Mouse (Mus musculus): ENCODE data around the gene Bhlhe40.
A peak's percentile ranks its signal among the peaks of the same experiment; 100 is the strongest.

Gene Bhlhe40

GRCm38 (mm10) chr6:108663241-108664194, 3.1 kb downstream of the Bhlhe40 start:
- DNase-seq: no peak

- no peak for DNase-seq
Observed at GRCm38 (mm10) chr6:108664533-108665150, 4.2 kb downstream of the Bhlhe40 start.

GRCm38 (mm10) chr6:108665587-108665986, 5.2 kb downstream of the Bhlhe40 start:
- DNase-seq: no peak

GRCm38 (mm10) chr6:108666648-108667488, 6.4 kb downstream of the Bhlhe40 start:
- no peak for DNase-seq

- no peak for DNase-seq
Observed at GRCm38 (mm10) chr6:108667599-108668021, 7.2 kb downstream of the Bhlhe40 start.

- peak; percentile 93 for DNase-seq
Observed at GRCm38 (mm10) chr6:108668321-108668786, 7.9 kb downstream of the Bhlhe40 start.

GRCm38 (mm10) chr6:108670276-108670675, 9.8 kb downstream of the Bhlhe40 start:
- DNase-seq: no peak

- DNase-seq: no peak
Observed at GRCm38 (mm10) chr6:108670821-108671220, 10.4 kb downstream of the Bhlhe40 start.

- DNase-seq: no peak
Observed at GRCm38 (mm10) chr6:108672094-108672493, 11.7 kb downstream of the Bhlhe40 start.

- no peak for DNase-seq
Observed at GRCm38 (mm10) chr6:108674221-108674620, 13.8 kb downstream of the Bhlhe40 start.

- no peak for DNase-seq
Observed at GRCm38 (mm10) chr6:108676783-108677340, 16.4 kb downstream of the Bhlhe40 start.

- DNase-seq: no peak
Observed at GRCm38 (mm10) chr6:108677697-108678096, 17.3 kb downstream of the Bhlhe40 start.

- DNase-seq: no peak
Observed at GRCm38 (mm10) chr6:108678227-108678626, 17.8 kb downstream of the Bhlhe40 start.

GRCm38 (mm10) chr6:108680503-108680902, 20.1 kb downstream of the Bhlhe40 start:
- no peak for DNase-seq

GRCm38 (mm10) chr6:108681084-108681483, 20.7 kb downstream of the Bhlhe40 start:
- no peak for DNase-seq

- no peak for DNase-seq
Observed at GRCm38 (mm10) chr6:108683140-108683539, 22.7 kb downstream of the Bhlhe40 start.

- DNase-seq: no peak
Observed at GRCm38 (mm10) chr6:108684430-108684829, 24.0 kb downstream of the Bhlhe40 start.

GRCm38 (mm10) chr6:108685758-108686355, 25.4 kb downstream of the Bhlhe40 start:
- no peak for DNase-seq

GRCm38 (mm10) chr6:108686930-108687329, 26.5 kb downstream of the Bhlhe40 start:
- no peak for DNase-seq

- no peak for DNase-seq
Observed at GRCm38 (mm10) chr6:108688344-108688743, 27.9 kb downstream of the Bhlhe40 start.

- DNase-seq: no peak
Observed at GRCm38 (mm10) chr6:108692986-108693385, 32.6 kb downstream of the Bhlhe40 start.

Data from lung, postnatal 36 days (tissue).